Mouse (Mus musculus) testis, adult 2 months (tissue): ENCODE results near the gene Rsph1.

ENCODE experiments used
- CTCF ChIP-seq: fragments of 200-500 bp; IDR thresholded peaks from 2 replicates; pipeline ENCODE4 v1.5.1; 2012; ENCODE audit warnings: low read depth, mild to moderate bottlenecking, inconsistent platforms, low read length, moderate library complexity; ENCODE audit not compliant: control insufficient read depth, insufficient read depth, insufficient replicate concordance
- POLR2A ChIP-seq: fragments of 200-500 bp; IDR thresholded peaks from 2 replicates; pipeline ENCODE4 v1.6.1; 2012; ENCODE audit warnings: low read depth, mild to moderate bottlenecking, inconsistent platforms, low read length, moderate library complexity; ENCODE audit not compliant: control insufficient read depth

- no peak for TF ChIP-seq CTCF
- TF ChIP-seq POLR2A: no peak
These were observed 69.3 kb downstream of the Rsph1 start, which contains the start of gene Ubash3a for GRCm38 (mm10) chr17:31207771-31208334.
